In genomic region chr17:47038844-47039803, GRCm38 (mm10) we compare ENCODE assay signal across 8 mouse cellular contexts. TPM values are rescaled to one million over a fixed set of nuclear protein-coding genes. Genes with fewer than 3 reads are reported as not detected.
A peak's percentile ranks its signal among the peaks of the same experiment; 100 is the strongest.
DNase-seq lines count a peak whose midpoint lies in the region; ATAC-seq lines count a peak whose summit lies in the region.

No protein-coding gene starts in this region.

- WGBS in hindbrain, embryonic 16.5 days: 20% methylated on average over 18 of the region's 18 CpGs

- no peaks in the 10 kb centered on the region for H3K36me3 ChIP-seq in hindbrain, embryonic 16.5 days (ENCODE audit: control insufficient read depth, insufficient read depth, low read length)

- H3K4me2 ChIP-seq in hindbrain, embryonic 16.5 days (ENCODE audit: low read length): peak overlapping the region; percentile 41

- H3K4me3 ChIP-seq in hindbrain, embryonic 16.5 days (ENCODE audit: low read length): peak overlapping the region; percentile 19

- no peaks in the 10 kb centered on the region for H3K4me1 ChIP-seq in hindbrain, embryonic 16.5 days (ENCODE audit: control insufficient read depth, insufficient read depth, low read depth, low read length)

- no peaks in the 10 kb centered on the region for H3K27me3 ChIP-seq in hindbrain, embryonic 16.5 days (replicated peaks; ENCODE audit: control insufficient read depth, insufficient read depth, low read length)

- H3K9me3 ChIP-seq in hindbrain, embryonic 16.5 days (ENCODE audit: control insufficient read depth, low read length): no peaks in the 10 kb centered on the region

- 0 out of 2 replicates have a peak overlapping the region, but pooled peaks have one; percentile 6 for H3K27ac ChIP-seq in hindbrain, embryonic 16.5 days (ENCODE audit: low read depth, low read length)

- peak; percentile 56 for DNase-seq in T-cell, adult 2 months (ENCODE audit: low spot score)
- DNase-seq in cerebellum, postnatal 36 days: peak; percentile 84 to 85
- DNase-seq in gastrocnemius, adult 18-20 months (ENCODE audit: low spot score): peak; percentile 83
- DNase-seq in left cerebral cortex, adult 18-20 months (ENCODE audit: low spot score in 2 of 2): peak; percentile 93 to 95
- peak; percentile 85 to 91 for DNase-seq in lung, postnatal 4 days
- peak; percentile 59 for DNase-seq in retina, postnatal 7 days (ENCODE audit: low read depth, low spot score)
- DNase-seq in urinary bladder, adult 18-20 months (ENCODE audit: low spot score in 2 of 2): peak; percentile 76 to 88

- peak; percentile 91 for ATAC-seq in hindbrain, embryonic 16.5 days

- H3K9ac ChIP-seq in hindbrain, embryonic 16.5 days (ENCODE audit: low read depth, low read length): peak overlapping the region; percentile 28; the same call in 1 of the 2 replicates

RNA-seq across cellular contexts. Expression of gene Ubr2, which starts 28.8 kb away (rescaled TPM):
- total RNA-seq in gastrocnemius, adult 18-20 months (2021): 10 to 100 TPM; 57.0 to 60.7 TPM
- polyA plus RNA-seq in hindbrain, embryonic 16.5 days (2015; fragmentation: Nextera tagmentation; extraction: Ambion mirVana): 12.6 and 13.6 TPM in 2 replicates
- 10 to 100 TPM; 54.7 to 55.3 TPM for total RNA-seq in left cerebral cortex, adult 18-20 months (2021)

Comparison
In these comparisons a context has a peak if more than half of its experiments do, and no peak if none do; other contexts are left out.
1. Peak in every context shown above with its lines: DNase-seq, ATAC-seq, H3K4me3 ChIP-seq and H3K27ac ChIP-seq.